Mouse (Mus musculus): Measurements from ENCODE around the gene 4931409K22Rik. TPM values are rescaled to one million over a fixed set of nuclear protein-coding genes. Genes with fewer than 3 reads are reported as not detected.

The 4931409K22Rik gene
- polyA plus RNA-seq, 1 experiment: not detected

GRCm38 (mm10) chr5:24530042-24530689 lies 26.4 kb downstream of the 4931409K22Rik start:
- H3K4me3 ChIP-seq (replicated peaks): no peak overlapping the region
- H3K27me3 ChIP-seq (replicated peaks): peaks cover 97% of the 10 kb centered on the region
- H3K9me3 ChIP-seq: no peaks in the 10 kb centered on the region

GRCm38 (mm10) chr5:24527780-24528179 lies 28.8 kb downstream of the 4931409K22Rik start:
- Histone ChIP-seq H3K9me3 (no peaks in the 10 kb centered on the region), H3K4me1 (peaks cover 23% of the 10 kb centered on the region), H3K36me3 (replicated peaks; ENCODE audit: low read length) (no peaks in the 10 kb centered on the region), H3K4me3 (replicated peaks) (no peak overlapping the region), H3K27me3 (replicated peaks) (peaks cover 99% of the 10 kb centered on the region)
- TF ChIP-seq GATA1 (IDR thresholded peaks at IDR 0.05; ENCODE audit: borderline replicate concordance, low read length) (no peak), FLI1 (IDR thresholded peaks at IDR 0.05; ENCODE audit: low read length) (no peak)

More at GRCm38 (mm10) chr5:24530042-24530689, 26.4 kb downstream of the 4931409K22Rik start:
- Histone ChIP-seq H3K4me1 (peaks cover 23% of the 10 kb centered on the region), H3K36me3 (replicated peaks; ENCODE audit: low read length) (no peaks in the 10 kb centered on the region)
- TF ChIP-seq GATA1 (IDR thresholded peaks at IDR 0.05; ENCODE audit: borderline replicate concordance, low read length) (no peak), FLI1 (IDR thresholded peaks at IDR 0.05; ENCODE audit: low read length) (no peak)

GRCm38 (mm10) chr5:24526889-24527230 lies 29.7 kb downstream of the 4931409K22Rik start, which contains the start of gene Gbx1:
TSS of gene Gbx1 (minus strand) at chr5:24527202.
- Histone ChIP-seq H3K27me3 (replicated peaks) (peaks cover 99% of the 10 kb centered on the region), H3K9me3 (0 out of 2 replicates have a peak, but pooled peaks cover 2% of the 10 kb centered on the region), H3K4me1 (peaks cover 23% of the 10 kb centered on the region), H3K36me3 (replicated peaks; ENCODE audit: low read length) (no peaks in the 10 kb centered on the region), H3K4me3 (replicated peaks) (peak within 1 kb of the TSS; percentile 7)
- TF ChIP-seq GATA1 (IDR thresholded peaks at IDR 0.05; ENCODE audit: borderline replicate concordance, low read length): no peak
- no peak for TF ChIP-seq FLI1 (IDR thresholded peaks at IDR 0.05; ENCODE audit: low read length)

- TF ChIP-seq FLI1 (IDR thresholded peaks at IDR 0.05; ENCODE audit: low read length) (no peak), GATA1 (IDR thresholded peaks at IDR 0.05; ENCODE audit: borderline replicate concordance, low read length) (no peak)
- H3K9me3 ChIP-seq: 0 out of 2 replicates have a peak, but pooled peaks cover 2% of the 10 kb centered on the region
Observed at GRCm38 (mm10) chr5:24526190-24526888, 30.3 kb downstream of the 4931409K22Rik start.

GRCm38 (mm10) chr5:24525360-24526189 lies 31.0 kb downstream of the 4931409K22Rik start:
- 0 out of 2 replicates have a peak, but pooled peaks cover 2% of the 10 kb centered on the region for H3K9me3 ChIP-seq
- TF ChIP-seq GATA1 (IDR thresholded peaks at IDR 0.05; ENCODE audit: borderline replicate concordance, low read length): no peak
- TF ChIP-seq FLI1 (IDR thresholded peaks at IDR 0.05; ENCODE audit: low read length): no peak
- no peaks in the 10 kb centered on the region for H3K36me3 ChIP-seq (replicated peaks; ENCODE audit: low read length)
- peaks cover 94% of the 10 kb centered on the region for H3K27me3 ChIP-seq (replicated peaks)
- H3K4me3 ChIP-seq (replicated peaks): no peak overlapping the region
- H3K4me1 ChIP-seq: peaks cover 23% of the 10 kb centered on the region

More at GRCm38 (mm10) chr5:24526190-24526888, 30.3 kb downstream of the 4931409K22Rik start:
- Histone ChIP-seq H3K4me1 (peaks cover 23% of the 10 kb centered on the region), H3K36me3 (replicated peaks; ENCODE audit: low read length) (no peaks in the 10 kb centered on the region), H3K4me3 (replicated peaks) (no peak overlapping the region), H3K27me3 (replicated peaks) (peaks cover 99% of the 10 kb centered on the region)

GRCm38 (mm10) chr5:24524522-24524921 lies 32.1 kb downstream of the 4931409K22Rik start:
- Histone ChIP-seq H3K36me3 (replicated peaks; ENCODE audit: low read length) (no peaks in the 10 kb centered on the region), H3K9me3 (0 out of 2 replicates have a peak, but pooled peaks cover 2% of the 10 kb centered on the region), H3K4me1 (peaks cover 17% of the 10 kb centered on the region), H3K27me3 (replicated peaks) (peaks cover 95% of the 10 kb centered on the region), H3K4me3 (replicated peaks) (no peak overlapping the region)
- TF ChIP-seq FLI1 (IDR thresholded peaks at IDR 0.05; ENCODE audit: low read length) (no peak), GATA1 (IDR thresholded peaks at IDR 0.05; ENCODE audit: borderline replicate concordance, low read length) (no peak)

GRCm38 (mm10) chr5:24523806-24524205 lies 32.8 kb downstream of the 4931409K22Rik start:
- no peak for TF ChIP-seq FLI1 (IDR thresholded peaks at IDR 0.05; ENCODE audit: low read length)
- no peak for TF ChIP-seq GATA1 (IDR thresholded peaks at IDR 0.05; ENCODE audit: borderline replicate concordance, low read length)
- 0 out of 2 replicates have a peak, but pooled peaks cover 2% of the 10 kb centered on the region for H3K9me3 ChIP-seq
- no peak overlapping the region for H3K4me3 ChIP-seq (replicated peaks)
- peaks cover 92% of the 10 kb centered on the region for H3K27me3 ChIP-seq (replicated peaks)
- H3K4me1 ChIP-seq: peaks cover 17% of the 10 kb centered on the region
- H3K36me3 ChIP-seq (replicated peaks; ENCODE audit: low read length): no peaks in the 10 kb centered on the region

GRCm38 (mm10) chr5:24521366-24521765 lies 35.2 kb downstream of the 4931409K22Rik start:
- peaks cover 91% of the 10 kb centered on the region for H3K27me3 ChIP-seq (replicated peaks)

GRCm38 (mm10) chr5:24512271-24512670 lies 44.3 kb downstream of the 4931409K22Rik start:
- no peak for TF ChIP-seq GATA1 (IDR thresholded peaks at IDR 0.05; ENCODE audit: borderline replicate concordance, low read length)
- peaks cover 8% of the 10 kb centered on the region for H3K9me3 ChIP-seq
- H3K27me3 ChIP-seq (replicated peaks): peaks cover 80% of the 10 kb centered on the region
- no peak overlapping the region for H3K4me3 ChIP-seq (replicated peaks)
- H3K36me3 ChIP-seq (replicated peaks; ENCODE audit: low read length): no peaks in the 10 kb centered on the region
- H3K4me1 ChIP-seq: peaks cover 6% of the 10 kb centered on the region

More at GRCm38 (mm10) chr5:24521366-24521765, 35.2 kb downstream of the 4931409K22Rik start:
- Histone ChIP-seq H3K9me3 (0 out of 2 replicates have a peak, but pooled peaks cover 2% of the 10 kb centered on the region), H3K4me3 (replicated peaks) (no peak overlapping the region), H3K4me1 (peaks cover 7% of the 10 kb centered on the region; the same call in 1 of the 2 replicates), H3K36me3 (replicated peaks; ENCODE audit: low read length) (no peaks in the 10 kb centered on the region)
- TF ChIP-seq GATA1 (IDR thresholded peaks at IDR 0.05; ENCODE audit: borderline replicate concordance, low read length) (no peak), FLI1 (IDR thresholded peaks at IDR 0.05; ENCODE audit: low read length) (no peak)

All from megakaryocyte, embryonic 14.5 days (primary cell).